Mouse (Mus musculus) fat pad, adult 2 months (tissue): ENCODE results near the gene Cwc25.

Experiments
- DNase-seq: peaks from one replicate; pipeline ENCODE4 v3.0.0-alpha.2; 2011; ENCODE audit warnings: low read depth, low spot score; ENCODE audit errors: extremely low read depth

The Cwc25 gene

DNA sequence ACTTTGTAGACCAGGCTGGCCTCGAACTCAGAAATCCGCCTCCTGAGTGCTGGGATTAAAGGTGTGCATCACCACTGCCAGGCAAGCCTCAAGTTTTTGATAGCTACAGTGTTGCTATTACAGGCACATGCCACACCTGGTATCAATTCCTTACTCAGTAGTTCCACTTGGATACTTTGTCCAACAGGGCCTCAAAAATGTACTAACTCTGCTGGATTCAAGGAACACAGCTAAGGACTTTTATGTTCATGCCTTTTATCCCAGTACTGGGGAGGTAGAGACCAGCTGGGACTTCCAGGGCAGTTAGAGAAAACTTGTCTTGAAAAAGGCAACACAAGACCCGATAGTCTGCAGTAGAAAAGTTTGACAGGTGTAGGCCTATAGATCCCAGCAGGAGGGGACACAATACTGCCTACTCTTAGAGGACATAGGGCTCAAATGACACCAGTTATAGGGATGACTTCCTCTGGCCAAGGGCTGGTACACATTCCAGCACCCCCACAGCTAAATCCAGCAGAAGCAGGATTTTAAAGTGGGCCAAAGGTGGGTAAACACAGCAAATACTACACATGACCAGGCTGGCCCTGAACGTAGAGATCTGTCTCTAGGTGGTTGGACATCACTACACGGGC lies 10.3 kb upstream of the Cwc25 start:
- DNase-seq: no peak

DNA sequence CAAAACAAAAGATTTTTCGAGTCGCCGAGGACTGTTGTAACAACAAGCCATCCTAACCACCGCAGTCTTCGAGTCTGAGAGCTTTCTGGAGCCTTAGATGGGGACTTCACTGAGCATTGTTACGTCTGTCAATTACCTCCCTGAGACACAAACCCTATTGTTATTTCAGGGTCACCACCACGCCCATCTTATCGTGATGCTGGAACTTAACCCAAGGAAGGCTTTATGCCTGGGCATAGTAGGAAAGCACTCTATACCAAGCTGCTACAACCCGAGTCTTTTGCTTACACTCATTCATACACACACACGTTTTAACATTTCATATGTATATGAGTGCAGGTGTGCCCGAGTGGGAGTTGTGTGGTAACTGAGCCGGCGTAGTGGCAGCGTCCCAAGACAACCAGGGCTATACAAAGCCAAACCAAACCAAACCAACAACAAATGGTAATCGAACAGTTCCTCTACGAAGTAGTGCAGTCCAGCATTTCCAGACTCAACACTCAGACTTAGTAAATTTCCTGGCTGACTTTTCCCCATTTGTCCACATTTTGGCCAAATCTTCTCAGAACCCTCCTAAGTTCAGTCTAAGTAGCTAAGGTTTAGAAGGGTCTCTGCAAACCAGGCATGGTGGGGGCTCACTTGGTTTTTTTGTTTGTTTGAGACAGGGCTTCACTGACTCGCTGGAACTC lies 9.6 kb upstream of the Cwc25 start, which contains the start of gene 1700001P01Rik:
TSS of gene 1700001P01Rik (minus strand) at position 111 of the 689 bp plus-strand sequence.
- DNase-seq: no peak

DNA sequence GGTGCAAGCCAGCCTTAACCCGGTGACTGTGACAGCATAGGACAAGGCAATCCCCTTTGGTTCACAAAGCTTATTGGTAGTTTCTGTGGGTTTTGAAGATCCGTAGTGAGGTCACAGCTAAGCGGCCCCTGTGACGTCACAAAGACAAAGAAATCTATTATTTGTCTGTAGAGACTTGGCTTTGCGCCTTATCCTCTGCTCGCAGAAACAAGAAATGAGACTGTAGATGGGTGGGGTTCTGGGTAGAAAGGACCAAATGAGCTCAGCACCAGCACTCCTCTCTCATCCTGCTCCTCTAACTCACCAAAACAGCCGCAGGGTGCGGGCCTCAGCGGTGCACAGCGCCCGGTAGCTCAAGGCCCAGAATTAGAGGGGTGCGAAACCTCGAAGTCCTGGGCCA lies 8.8 kb upstream of the Cwc25 start:
- DNase-seq: no peak

DNA sequence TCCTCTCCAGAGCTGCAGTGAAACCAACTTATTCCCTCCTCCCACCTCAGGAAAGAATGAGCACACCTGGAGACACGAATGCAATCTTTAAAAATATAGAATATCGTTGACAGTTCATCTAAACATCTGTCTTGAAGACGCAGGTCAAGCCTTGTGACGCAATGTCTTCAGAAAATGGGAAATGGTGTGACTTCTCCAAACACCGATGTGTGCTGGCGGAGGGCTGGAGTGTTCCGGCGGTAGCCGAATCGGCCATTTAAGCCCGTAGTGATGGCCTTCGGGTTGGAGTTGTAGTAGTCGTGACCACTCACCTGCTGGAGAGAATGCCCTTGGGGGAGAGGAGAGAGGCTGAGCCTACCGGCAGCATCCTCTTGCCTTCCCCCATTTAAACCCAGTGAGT lies 5.1 kb upstream of the Cwc25 start:
- DNase-seq: no peak

DNA sequence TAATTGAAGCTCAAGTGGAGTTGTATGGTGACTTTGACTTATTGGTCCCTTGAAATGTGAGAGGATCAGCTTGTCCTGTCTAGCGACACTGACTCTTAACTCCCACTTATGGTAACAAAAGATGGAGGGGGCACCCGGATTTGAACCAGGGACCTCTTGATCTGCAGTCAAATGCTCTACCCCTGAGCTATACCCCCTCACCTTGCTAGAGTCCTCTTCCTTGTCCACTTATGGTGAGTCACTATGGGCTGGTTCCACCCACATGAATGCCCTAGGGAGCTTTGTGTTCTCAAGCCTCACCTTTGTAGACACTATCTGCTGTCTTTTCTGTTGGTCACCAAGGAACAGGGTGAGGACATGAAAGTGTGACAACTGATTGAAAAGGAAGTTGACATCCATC lies 3.3 kb upstream of the Cwc25 start:
- DNase-seq: no peak

DNA sequence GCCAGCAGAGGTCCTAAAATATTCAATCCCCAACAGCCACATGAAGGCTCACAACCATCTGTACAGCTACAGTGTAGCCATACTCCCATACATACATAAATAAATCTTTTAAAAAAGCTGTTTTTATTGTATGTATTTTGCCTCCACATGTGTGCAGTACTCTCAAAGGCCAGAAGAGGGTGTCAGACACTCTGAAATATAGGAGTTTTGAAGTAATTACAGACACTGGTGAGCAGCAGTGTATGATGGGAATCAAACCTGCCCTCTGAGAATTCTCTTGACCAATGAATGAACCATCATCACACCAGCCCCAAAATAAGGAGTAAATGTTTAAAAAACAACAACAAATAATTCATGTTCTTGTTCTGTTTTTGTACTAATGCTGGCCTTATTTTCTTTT lies 4.7 kb downstream of the Cwc25 start:
- DNase-seq: no peak

DNA sequence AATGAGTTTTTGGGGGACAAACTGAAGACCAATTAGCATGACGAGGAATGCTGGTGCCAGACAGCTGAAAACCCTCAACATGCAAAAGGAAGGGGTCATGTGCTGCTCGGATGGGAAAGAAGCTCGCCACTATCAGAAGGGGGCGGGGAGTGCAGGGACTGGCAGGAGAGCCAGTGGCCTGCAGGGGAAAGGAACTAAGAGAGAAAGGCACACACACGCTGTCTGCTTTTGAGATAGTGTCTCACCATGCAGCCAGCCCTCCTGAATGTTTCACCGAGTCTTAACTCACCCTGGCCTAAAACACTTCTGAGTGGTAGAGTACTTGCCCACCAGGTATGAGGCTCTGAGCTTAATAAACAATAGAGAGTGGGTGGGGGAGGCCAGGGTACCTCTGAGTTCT lies 7.4 kb downstream of the Cwc25 start:
- DNase-seq: no peak

DNA sequence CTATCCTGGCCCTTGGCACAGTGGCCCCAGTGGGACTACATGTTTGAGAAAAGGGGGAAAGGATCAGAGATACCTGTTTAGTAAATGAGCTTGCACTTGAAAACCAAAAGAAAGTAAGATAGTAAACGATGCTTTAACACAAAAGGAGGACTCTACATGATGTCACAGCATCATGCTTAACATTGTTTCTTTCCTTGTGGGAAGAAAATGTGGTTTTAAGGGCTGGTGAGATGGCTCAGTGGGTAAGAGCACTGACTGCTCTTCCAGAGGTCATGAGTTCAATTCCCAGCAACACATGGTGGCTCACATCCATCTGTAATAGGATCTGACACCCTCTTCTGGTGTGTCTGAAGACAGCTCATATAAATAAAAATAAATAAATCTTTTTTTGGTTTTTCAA lies 8.2 kb downstream of the Cwc25 start:
- DNase-seq: no peak

DNA sequence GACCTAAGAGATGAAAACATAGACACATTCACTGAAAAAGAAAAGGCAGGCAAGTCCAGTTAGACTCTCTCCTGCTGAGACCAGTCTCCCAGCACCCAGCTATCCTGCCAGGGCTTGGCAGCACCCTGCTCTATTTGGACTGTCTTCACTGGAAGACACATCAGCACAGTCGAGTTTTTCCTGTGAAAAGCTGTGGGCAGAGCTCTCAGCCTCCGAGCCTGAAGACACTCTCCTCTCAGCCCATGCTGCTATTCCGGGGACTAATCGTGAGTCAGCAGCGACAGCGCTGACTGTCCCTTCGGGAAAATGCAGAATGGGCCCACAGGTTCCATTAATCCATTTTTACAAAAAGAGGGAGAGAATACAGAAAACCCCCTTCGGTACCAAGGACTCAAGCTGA lies 13.1 kb downstream of the Cwc25 start:
- no peak for DNase-seq

DNA sequence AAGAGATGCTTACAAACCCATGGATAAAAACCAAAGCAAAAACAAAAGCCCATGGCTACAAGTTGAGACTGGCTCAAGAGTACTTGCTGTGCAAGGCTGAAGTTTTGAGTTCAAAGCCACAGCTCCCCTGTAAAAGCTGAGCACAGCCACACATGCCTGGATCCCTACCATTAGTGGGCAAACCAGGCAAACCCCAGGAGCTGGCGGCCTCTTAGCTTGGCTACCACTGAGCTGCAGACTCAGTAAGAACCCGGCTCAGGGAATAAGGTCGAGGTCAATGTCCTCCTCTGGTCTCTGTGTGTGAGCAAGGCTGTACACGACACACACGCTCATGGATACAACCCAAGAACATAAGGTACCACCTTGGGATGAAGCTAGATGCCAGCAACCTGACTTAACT lies 17.9 kb downstream of the Cwc25 start:
- DNase-seq: no peak

DNA sequence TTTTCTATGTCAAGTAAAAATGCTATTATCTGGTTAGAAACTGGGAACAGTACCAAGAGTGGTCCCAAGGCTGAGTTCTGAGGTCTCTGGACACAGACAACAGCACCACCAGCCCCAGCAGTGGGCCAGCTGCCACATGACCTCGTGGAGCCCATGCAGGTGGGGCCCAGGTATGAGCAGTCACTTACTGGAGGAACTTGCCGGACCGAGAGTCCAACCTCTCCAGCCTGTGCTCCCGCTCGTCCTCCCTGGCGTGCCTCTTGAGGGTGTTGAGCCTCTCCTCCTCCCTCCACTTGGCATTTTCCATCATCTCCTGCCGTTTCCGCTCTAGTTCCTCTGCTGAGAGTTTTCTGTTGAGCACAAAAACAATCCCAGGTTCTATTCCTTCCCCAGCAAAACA lies 18.6 kb downstream of the Cwc25 start:
- DNase-seq: no peak

DNA sequence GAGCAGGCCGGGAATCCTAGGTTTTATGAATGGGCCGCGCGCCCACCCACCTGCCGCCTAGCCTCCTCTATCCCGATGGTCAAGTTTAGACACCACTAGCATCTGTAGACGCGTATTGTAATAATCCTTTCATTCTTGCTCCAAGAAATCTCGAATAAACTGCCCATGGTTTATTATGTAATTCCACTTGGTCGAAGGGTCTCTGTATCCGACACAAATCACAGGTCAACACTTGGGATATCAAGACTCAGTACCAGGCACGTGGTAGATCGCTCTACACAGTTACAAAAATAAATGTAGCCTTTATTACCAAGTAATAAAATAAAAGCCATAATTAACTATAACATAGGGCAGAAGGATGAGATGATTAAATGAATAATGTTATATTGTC lies 21.0 kb downstream of the Cwc25 start:
- DNase-seq: no peak

DNA sequence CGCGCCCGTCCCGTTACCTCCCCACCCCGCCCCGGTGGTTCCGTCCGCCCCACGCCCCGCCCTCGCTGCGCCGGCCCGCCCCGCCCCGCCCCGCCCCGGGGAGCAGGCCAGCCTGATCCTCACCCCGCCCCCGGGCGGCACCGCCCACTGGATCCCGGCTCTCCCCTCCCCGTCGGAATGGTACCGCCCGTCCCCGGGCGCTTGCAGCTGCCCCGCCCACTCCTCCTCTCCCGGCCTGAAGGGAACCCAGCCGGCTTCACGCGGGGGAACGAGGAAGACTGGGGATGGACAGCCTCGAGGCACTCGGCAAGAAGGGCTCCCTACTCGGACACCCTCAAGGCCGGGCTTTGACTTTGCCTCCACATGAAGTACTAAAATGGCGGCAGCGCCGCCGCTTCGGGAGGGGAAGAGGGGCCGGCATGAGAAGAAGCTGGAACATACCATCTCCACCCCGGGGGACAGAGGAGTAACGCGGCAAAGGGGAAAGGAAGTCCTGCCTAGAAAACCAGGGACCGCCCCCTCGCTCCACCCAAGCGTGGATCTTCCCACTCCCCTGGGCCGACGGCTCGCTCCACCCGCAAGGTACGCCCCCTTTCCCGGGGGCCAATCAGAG lies 21.5 kb downstream of the Cwc25 start:
- DNase-seq: peak; percentile 93

DNA sequence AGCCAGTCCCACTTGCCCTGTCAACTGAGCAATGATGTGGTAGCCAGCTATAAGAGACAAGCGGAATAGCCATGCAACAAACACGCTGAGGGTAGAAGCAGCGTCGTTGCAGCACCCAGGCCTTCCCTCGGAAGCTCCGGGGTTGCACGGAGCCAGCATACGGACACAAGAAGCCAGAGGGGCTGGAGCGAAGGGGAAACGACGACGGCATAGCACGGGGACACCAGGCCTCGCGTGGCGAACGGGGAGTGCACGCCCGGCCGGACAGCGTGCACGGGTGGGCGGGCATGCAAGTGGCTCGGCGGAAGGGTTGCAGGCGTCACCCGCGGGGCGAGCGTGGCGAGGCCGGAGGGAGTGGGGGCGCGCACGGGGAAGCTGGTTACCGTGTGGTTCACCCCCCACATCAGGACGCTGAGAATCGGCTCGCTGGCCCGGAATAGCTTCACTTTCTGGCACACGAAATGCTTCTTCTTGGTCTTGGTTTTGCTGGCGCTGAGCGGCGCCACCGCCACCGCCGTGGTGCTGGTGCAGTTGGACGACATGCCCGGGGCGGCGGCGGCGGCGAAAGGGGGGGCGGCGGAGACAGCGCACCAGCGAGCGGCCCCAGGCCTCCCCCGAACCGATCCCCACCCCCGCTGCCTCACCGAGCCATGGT lies 22.2 kb downstream of the Cwc25 start, which contains the start of gene Pip4k2b:
TSS of gene Pip4k2b (minus strand) at position 642 of the 655 bp plus-strand sequence.
- no peak for DNase-seq

DNA sequence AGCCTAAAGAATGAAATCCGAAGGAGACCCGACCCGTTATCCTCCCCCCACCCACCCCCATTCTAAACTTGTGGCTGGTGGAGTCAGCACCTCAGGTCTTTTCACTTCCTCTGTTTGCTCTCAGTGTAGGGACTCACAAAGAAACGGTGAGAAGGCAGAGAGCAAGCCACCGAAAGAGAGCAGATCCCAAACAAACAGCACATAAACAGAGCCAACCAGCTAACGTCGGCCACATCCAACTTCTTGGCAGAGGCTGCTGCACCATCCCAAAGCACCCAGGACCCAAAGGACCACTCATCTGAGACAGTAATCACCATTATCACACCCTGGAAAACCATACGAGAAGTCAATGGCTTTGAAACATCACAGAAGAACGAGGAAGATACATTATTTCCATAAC lies 22.9 kb downstream of the Cwc25 start:
- DNase-seq: no peak

DNA sequence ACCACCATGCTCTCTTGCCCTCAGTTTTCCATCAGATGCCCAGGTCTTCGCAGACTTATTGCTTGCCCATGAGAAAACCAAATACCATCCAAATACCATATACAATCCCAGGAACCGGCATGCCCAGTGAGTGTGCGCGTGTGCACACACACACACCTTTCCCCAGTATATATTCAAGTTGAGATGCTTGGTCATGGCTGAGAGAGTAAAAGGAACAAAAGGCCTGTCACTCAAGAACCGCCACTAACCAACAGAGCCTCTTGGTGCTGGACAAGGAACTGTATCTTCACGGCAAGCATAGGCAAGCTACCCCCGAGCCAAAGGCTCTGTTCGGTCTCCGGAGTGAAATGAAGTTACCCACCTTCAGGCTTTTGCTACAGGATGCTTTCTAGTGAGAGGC lies 23.8 kb downstream of the Cwc25 start:
- DNase-seq: no peak

DNA sequence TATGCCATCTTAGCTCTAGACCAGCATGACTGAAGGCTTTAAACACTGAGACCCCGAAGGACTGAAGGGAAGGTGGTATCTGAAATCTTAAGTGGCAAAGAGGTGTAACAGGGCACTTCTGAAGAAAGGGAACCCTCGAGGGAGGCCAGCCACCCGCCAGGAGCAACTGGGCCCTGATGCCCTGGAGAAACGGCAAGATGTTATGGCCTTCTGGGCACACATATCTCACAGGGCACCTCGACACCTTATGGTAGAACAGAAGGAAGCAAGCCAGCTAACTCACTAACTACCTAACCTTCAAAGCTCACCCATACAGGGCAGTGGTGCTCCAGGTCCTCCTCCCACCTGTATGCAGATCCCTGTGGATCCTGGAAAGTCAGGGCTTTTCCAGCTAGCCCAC lies 24.2 kb downstream of the Cwc25 start:
- no peak for DNase-seq

DNA sequence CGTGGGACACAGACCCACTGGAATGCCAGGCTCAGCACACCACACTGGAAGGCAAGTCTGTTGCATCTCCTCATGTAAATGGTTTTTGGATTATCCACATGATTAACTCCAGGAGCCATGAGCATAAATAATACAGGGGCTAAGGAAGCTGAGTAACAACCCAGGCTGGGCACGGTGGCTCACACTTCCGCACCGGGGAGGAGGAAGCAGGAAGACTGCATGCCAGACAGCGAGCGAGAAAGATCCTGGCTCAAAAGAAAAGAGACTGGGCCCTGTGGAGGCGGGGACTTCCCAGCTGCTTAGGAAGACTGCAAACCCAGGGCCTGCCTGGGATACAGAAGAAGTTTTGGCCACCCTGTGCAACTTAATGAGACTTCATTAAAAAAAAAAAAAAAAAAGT lies 26.2 kb downstream of the Cwc25 start:
- no peak for DNase-seq

DNA sequence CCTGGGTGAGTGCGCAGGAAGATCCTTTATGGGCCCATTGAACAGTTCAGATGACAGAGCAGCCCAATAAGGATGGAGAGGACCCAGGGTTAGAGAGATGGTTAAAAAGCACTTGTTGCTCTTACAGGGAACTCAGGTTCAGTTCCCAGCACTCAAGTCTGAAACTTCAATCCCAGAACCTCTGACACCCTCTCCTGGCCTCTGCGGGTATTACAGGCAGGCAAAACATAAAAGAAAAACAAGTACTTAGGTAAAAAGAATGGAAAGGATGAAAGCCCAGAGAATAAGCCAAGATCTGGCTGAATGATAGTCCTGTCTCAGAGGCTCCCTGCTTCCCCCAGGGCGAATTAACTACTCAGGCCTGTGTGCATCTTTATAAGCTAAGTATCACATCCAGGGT lies 27.2 kb downstream of the Cwc25 start:
- no peak for DNase-seq

DNA sequence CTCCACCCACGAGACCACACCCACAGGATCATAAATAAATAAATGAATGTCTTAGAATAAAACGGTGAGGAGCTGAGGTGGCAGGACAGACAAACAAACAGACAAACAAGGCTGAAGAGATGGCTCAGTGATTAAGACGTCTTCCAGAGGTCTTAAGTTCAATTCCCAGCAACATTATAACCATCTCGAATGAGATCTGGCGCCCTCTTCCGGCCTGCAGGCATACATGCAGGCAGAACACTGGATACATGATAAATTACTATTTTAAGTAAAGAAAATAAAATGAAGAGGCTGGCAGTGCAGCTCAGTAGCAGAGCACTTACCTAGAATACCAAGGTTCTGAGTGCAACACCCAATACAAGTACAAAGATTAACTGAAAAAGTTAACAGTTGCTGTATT lies 27.7 kb downstream of the Cwc25 start:
- no peak for DNase-seq

DNA sequence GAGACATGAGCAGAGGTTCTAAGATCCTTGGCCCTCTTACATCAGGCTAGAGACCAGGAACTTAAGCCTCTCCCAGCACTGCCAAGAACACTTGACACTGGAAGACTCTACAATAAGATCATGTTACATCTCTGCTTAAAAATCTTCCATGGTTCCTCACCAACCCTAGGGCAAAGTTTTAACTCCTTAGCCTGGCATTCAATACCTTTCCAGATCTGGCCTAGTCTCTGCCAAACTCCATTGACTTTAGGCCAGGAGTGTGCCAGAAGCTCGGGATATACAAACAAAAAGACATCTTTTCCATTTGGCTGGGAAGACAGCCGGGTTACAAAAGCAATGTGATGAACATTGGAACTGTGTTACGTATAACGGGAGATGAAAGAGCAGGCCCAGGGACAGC lies 28.8 kb downstream of the Cwc25 start:
- peak; percentile 98 for DNase-seq

DNA sequence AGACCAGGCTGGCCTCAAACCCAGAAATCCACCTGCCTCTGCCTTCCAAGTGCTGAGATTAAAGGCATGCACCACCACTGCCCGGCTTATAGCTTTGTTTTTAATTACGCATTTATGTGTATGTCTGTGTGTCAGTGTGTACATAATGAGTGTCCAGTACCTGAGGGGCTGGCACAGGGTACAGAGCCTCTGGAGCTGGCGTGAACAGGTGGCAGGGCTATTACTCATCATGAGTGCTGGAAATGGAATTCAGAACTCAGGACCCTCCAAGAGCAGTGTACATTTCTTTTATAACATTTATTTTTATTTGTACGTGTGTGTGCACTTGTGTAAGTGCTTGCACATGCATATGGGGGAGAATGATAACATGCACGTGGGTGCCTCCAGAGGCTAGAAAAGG lies 29.7 kb downstream of the Cwc25 start:
- no peak for DNase-seq
